In genomic region chr14:71597859-71598258, GRCm38 (mm10) we compare ENCODE assay signal across 20 mouse cellular contexts.
DNase-seq lines count a peak whose midpoint lies in the region; ATAC-seq lines count a peak whose summit lies in the region.
"Had no signal": no experiment of that assay in that cellular context is flagged by ENCODE, and none has a peak within 500 bp of the region (broad histone marks: within the 10 kb centered on the region; RNA-seq: fewer than 3 reads in every experiment).

No protein-coding gene starts in this region.

- ATAC-seq in kidney, embryonic 16.5 days (ENCODE audit: low FRiP score, low TSS enrichment) = no peak
- no peak for ATAC-seq in kidney, embryonic 15.5 days (replicated peaks; ENCODE audit: low FRiP score)
- ATAC-seq: forebrain, embryonic 14.5 days; hindbrain, embryonic 16.5 days had no signal

- H3K4me2 ChIP-seq in kidney, embryonic 16.5 days (replicated peaks; ENCODE audit: low read depth, low read length) = no peak overlapping the region
- H3K4me2 ChIP-seq in kidney, embryonic 15.5 days = no peak overlapping the region
- H3K4me2 ChIP-seq: embryonic facial prominence, embryonic 15.5 days; heart, embryonic 13.5 days; hindbrain, embryonic 12.5 days had no signal

- H3K4me1 ChIP-seq in kidney, embryonic 16.5 days (ENCODE audit: insufficient read depth, low read length) = no peaks in the 10 kb centered on the region
- H3K4me1 ChIP-seq in kidney, embryonic 15.5 days = 0 out of 2 replicates have a peak, but pooled peaks cover 2% of the 10 kb centered on the region
- H3K4me1 ChIP-seq: embryonic facial prominence, embryonic 15.5 days; forebrain, embryonic 10.5 days; heart, embryonic 13.5 days; hindbrain, embryonic 12.5 days had no signal

- DNase-seq in kidney, adult 11 months = peak; percentile 2
- peak; percentile 17 for DNase-seq in kidney, postnatal 14 days
- DNase-seq in brain, adult 2 months (ENCODE audit: low read depth, low spot score) = peak; percentile 13
- DNase-seq in gastrocnemius, postnatal 10 days = no peak
- DNase-seq: adrenal gland, adult 2 months; adrenal gland, postnatal 25 days; cerebellum, adult 2 months; cerebellum, postnatal 14 days; embryo, embryonic 11 days; gastrocnemius, postnatal 25 days; heart, postnatal 4 days had no signal

- WGBS in kidney, embryonic 16.5 days = 47% methylated on average over 3 of the region's 3 CpGs
- 54% methylated on average over 3 of the region's 3 CpGs for WGBS in kidney, embryonic 15.5 days

- no peaks in the 10 kb centered on the region for H3K27me3 ChIP-seq in kidney, embryonic 16.5 days (ENCODE audit: insufficient read depth, low read length)
- H3K27me3 ChIP-seq in kidney, embryonic 15.5 days = no peaks in the 10 kb centered on the region
- H3K27me3 ChIP-seq: embryonic facial prominence, embryonic 15.5 days; heart, embryonic 13.5 days; hindbrain, embryonic 12.5 days had no signal

- H3K9ac ChIP-seq in kidney, embryonic 16.5 days (replicated peaks; ENCODE audit: low read length) = no peak overlapping the region
- no peak overlapping the region for H3K9ac ChIP-seq in kidney, embryonic 15.5 days
- H3K9ac ChIP-seq: embryonic facial prominence, embryonic 15.5 days; heart, embryonic 13.5 days; hindbrain, embryonic 12.5 days had no signal

- no peaks in the 10 kb centered on the region for H3K36me3 ChIP-seq in kidney, embryonic 16.5 days (ENCODE audit: insufficient read depth, low read length)
- no peaks in the 10 kb centered on the region for H3K36me3 ChIP-seq in kidney, embryonic 15.5 days
- H3K36me3 ChIP-seq: embryonic facial prominence, embryonic 15.5 days; forebrain, embryonic 10.5 days; heart, embryonic 13.5 days; hindbrain, embryonic 12.5 days had no signal

- no peak overlapping the region for H3K27ac ChIP-seq in kidney, embryonic 16.5 days (ENCODE audit: low read length)
- H3K27ac ChIP-seq in kidney, embryonic 15.5 days = no peak overlapping the region
- H3K27ac ChIP-seq: embryonic facial prominence, embryonic 15.5 days; forebrain, embryonic 10.5 days; heart, embryonic 13.5 days; hindbrain, embryonic 12.5 days had no signal

- H3K4me3 ChIP-seq in kidney, embryonic 16.5 days (ENCODE audit: low read length) = no peak overlapping the region
- H3K4me3 ChIP-seq in kidney, embryonic 15.5 days (replicated peaks) = no peak overlapping the region
- H3K4me3 ChIP-seq: embryonic facial prominence, embryonic 15.5 days; erythroblast, embryonic 14.5 days; forebrain, embryonic 10.5 days; heart, embryonic 13.5 days; hindbrain, embryonic 12.5 days had no signal

- no peaks in the 10 kb centered on the region for H3K9me3 ChIP-seq in kidney, embryonic 16.5 days (ENCODE audit: low read length)
- no peaks in the 10 kb centered on the region for H3K9me3 ChIP-seq in kidney, embryonic 15.5 days (replicated peaks)
- H3K9me3 ChIP-seq: embryonic facial prominence, embryonic 15.5 days; forebrain, embryonic 10.5 days; heart, embryonic 13.5 days; hindbrain, embryonic 12.5 days had no signal
